Mouse (Mus musculus) mouse trophoblast stem cell (cell line): ENCODE measurements around the gene Prdx2.

ENCODE experiments used
- in situ Hi-C, 2 experiments: fragments of 300-500 bp; cut with MseI, MboI; formaldehyde crosslinking; loops; 2 replicates in 1 of 2; 3 replicates in 1 of 2; pipeline ENCODE4 v1.15.1; 2025

The Prdx2 gene

DNA sequence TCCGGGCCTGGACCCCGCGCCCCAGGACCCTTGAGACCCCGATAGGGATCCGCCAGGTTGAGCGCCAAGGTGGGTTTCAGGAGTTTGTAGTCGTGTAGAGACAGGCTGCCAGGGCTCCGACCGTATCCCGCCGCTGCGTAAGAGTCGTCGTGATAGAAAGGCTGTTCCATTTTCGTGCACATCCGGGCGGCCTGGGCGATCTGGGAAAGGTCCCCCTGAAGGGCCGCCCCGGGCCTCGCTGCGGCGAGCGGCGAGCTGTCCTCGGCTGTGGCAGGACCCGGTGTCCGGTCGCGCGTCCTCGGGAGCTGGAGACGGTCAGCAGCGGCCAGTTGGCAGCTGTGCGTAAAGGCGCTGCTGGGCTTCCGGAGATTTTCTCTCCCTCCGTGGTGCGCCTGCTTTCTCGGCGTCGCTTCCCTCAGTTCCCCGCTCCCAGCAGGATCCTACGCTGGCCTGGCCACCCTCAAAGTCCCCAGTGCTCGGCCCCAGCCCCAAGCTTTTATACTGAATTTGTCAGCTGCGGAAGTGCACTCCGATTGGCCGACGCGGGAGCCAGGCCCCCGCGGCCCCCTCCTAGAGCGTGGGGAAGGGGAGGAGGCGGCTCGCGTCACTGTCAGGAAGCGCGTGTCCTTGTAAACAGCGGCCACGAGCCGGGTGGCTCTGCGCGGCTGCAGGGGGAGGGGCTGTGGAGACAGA, 9.0 kb downstream of the Prdx2 start, which contains the start of gene Junb:
Gene Junb (minus strand): TSS at position 471 of the 693 bp plus-strand sequence.
- in situ Hi-C loops: no loop called here

DNA sequence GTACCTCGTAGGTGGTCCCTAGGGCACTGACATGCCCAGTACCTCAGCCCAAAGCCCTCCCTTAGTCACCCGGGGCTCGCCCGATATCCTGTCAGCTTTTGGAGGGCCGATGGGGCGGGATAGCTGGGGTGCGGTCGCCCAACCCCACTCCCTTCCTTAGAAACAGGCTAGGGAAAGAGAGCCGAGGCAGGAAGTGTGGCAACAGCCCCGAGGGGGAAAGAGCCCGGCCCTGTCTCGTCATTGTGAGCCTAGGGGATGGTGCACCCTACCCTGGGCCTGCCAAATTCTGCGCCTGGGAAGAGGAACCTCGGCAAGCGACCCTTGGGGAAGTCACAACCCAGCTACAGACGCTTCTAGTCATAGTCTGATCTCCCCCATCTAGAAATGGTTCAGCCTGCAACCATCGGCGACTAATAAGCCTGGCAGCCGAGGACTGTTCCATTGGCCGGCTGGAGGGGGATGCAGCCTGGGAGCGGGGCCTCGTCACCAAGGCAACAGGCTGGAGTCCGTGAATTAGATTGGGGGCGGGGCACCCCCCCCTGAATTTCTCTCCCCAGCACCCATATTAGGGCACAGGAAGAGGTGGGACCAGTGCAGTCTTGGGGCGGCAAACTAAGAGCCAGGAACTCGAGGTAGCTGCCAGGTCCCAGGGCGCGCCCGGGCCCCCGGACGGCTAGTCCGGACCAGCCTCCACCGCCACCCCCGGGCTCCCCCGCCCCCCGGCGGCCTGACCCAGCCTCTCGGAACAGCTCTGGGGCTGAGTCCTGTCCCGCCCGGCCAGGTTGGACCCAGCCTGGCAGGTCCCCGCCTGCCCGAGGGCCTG, 10.4 kb downstream of the Prdx2 start:
- in situ Hi-C loops: no loop called here

DNA sequence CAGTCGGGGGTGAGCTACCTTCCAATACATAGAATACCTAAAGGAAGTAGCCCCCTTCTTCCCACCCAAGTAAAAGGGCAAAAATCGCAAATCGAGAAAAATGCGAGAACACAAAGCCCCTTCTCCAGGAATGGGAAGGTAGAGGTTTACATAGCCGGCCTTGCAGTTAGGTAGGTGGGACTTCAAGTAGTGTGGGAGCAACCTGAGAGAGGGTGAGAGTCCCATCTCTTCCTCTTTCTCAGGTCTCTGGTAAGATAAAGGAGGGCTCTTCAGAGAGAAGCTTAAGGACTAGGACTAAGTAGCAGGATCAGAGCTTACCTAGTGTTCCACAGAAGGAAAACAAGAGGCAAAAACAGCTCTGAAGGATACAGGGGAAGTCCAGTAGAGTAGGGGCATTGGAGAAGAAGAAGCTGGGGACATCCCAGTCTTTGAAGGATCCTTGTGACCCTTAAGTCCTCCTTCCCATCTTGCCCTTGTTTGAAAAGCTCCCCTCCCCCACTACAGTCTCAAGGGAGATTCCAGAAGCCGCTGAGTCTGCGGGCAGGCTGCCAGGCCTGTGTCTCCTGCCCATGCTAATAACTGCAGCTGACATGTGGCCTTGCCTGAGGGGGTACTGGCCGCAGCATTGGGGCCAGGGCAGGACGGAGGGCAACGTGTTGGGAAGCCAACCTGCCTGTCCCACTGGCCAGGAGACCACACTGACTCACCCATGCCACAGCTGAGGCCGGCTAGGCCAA, 11.4 kb downstream of the Prdx2 start:
- in situ Hi-C loops: no loop called here

DNA sequence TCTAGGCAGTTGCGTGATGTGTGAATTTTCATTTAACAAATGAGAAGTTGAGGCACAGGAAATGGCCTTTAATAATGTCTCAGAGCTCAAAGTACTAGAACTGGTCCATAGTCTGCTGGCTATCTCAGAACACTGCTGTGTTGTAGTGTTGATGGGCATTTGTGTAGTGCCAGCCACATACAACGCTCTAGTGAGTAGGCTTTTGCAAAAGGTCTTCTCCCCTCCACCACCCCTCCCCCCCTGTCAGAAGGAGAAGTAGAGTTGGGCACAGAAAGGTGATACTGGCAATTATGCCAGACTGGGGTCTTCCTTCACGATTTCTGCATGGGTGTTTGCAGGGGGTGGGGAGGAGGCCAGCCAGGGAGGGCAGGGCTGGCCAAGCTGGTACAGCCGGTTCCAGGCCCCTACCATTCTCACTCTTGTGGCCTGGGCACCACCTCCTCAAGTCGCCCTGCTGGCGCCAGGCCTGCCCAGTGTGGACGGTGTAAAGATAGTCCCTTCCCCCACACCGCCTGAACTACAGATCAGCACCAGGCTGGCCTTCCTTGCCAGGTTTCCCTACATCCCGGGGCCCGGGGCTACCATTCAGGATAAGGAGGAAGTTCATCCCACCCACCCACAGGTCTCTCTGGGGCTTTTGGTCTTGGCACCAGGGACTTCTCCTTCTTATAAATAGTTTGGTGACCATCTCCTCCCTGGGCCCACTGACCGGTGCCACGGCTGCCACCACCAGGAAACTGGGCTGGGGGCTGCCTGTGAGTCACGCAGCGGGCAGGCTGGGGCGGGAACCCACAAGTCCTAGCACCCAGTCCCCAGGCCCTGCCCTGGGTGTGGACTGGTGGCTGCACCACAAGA, 12.5 kb downstream of the Prdx2 start:
- in situ Hi-C loops: no loop called here

DNA sequence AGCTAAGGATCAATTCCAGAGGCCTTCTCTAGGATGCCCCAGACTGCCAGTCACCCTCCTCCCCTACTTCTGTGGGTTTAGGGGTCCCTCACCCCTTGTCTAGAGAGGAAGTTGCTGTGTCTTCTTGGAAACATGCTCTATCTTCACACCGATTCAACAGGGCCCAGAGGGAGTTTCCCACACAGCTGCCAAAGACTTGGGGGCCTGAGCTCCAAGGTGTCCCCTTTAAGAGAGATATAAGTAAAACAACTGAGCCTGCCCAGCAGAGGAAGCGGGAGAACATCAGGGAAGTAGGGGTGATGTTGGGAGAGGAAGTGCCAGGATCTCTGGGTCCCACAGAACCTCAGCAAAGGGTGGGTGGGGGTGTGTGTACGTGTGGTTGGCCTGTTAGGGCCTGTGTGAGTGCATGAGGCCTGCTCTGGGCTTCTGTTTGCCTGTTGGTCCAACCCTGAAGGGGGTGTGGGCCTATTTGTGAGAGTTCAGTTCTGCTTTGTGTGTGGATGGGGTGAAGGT, 13.2 kb downstream of the Prdx2 start:
- in situ Hi-C loops: no loop called here

DNA sequence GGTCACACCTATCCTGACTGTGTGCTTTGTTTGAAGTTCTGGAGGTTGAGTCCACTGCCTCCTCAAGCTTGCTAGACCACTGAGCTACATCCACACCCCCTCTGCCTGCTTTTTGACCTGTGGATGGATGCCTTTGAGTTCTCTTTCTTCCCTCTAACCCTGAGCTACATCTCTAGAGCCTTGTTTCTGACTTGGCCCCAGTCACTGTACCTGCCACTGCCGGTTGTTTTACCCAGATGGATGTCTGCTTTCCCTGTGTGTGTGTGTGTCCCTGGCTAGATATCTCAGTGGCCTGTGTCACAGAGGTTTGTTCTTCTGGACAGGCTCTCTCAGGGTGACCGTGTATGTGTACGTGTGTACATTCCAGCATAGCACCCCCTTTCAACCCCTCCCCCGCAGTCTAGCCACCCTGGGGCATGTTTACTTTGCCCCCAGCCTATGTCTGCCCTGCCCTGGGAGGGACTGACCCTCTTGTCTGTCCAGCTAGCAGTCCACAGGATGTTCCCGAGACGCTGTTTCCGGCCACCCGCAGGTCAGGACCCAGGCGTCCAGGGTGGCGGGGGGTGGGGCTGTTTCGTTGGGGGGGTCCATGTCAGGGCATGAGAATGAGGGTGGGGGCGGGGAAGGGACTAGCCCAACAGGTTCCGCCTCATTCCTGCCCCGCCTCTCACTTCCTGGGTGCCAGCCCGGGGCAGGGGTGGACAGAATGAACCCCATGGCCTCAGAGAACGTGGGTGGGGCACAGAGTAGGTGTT, 15.1 kb downstream of the Prdx2 start:
- in situ Hi-C loops: no loop called here

DNA sequence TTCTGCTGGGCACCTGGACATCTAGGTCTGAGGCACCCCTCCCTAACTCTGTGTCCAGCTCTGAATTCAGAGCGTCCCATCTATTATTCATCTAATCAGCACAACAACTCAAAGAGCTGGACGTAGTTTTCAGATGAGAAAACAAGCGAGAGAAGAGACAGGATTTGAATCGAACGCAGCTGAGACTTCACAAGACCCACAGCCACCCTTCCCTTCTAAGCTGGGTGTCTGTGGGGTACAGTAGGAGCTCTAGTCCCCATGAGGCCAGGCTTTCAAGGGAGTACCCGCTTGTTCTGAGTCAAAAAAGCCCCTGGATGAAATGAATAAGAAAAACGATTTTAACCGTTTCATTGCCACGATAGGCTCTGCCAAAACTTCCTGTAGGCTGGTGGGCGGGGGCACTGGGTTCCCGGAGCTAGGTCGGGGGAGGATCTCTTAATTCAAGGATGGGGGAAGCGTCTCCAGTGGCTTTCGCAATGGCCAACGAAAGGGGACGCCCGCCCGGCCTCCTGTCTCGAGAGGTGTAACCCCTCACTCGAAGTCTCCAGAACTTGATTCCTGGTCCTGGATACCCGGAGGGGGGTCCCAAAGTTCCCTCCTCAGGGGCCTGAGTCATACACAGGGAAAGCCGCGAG, 15.8 kb downstream of the Prdx2 start:
- in situ Hi-C loops: no loop called here

DNA sequence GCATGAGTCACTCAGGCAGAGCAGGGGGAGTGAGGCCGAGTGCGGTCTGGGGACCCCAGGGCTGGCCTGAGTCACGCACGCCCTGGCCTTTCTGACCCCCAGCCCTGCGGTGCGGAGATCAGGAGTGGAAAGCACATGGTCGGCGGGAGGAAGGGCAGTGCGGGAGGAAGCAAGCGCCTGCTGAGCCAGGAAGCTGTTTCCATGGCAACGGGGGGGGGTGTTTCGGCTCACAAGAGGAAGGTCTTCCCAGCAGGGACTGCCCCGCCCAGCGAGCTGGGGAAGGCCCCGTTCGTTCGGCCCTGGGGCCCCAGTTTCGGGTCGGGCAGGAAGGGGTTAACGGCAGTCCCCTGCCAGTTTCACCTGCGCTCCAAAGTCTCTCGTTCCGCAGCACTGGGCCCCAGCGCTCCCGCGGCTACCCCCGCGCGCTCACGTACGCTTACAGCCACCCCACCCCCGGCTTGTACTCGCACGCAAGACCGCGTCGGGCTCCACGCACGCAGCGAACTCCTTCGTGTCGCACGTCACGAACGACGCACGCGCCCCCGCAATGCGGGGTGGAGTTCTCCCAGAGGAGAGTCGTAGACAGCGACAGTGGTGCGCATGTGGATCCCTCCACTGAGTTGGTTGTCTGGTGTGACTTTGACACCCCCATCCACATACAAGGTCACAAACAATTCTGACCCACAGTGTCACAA, 16.4 kb downstream of the Prdx2 start:
- in situ Hi-C loops: no loop called here

DNA sequence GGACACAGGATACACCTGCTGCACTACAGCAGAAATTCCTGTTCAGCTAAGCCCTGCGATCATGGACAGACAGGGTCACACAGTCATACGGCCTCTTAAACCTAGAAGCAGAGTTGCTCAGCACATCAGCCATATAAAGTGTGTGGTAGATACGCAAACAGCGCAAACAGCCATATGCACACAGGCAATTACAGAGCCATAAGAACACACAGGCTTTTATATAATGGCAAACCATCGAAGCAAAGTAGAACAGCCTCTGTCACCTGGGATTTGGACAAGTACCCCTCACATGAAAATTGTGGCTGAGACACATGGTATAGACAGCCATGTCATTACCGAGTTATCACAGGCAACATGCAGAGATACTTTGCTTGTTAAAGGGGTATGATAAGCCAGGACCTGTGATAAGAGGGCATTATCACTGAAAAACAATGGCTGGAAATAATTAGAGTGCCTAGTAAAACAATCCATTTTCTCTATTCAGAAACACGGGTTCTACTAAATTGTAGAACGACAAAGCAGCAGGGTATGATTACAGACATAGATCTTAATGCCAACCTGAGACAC, 17.1 kb downstream of the Prdx2 start:
- in situ Hi-C loops: no loop called here

DNA sequence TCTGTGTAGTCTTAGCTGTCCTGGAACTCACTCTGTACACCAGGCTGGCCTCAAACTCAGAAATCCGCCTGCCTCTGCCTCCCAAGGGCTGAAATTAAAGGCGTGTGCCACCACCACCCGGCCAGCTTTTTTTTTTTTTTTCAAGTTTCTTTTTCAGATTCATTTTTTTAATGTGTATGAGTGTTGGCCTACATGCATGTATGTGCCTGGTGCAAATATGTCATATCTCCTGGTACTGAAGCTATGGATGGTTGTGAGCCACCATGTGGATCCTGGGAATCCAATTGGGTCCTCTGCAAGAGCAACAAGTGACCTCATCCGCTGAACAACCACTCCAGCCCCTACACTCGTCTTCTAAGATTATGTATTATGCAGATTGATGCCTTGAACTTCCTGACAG, 18.0 kb downstream of the Prdx2 start:
- in situ Hi-C loops: no loop called here

DNA sequence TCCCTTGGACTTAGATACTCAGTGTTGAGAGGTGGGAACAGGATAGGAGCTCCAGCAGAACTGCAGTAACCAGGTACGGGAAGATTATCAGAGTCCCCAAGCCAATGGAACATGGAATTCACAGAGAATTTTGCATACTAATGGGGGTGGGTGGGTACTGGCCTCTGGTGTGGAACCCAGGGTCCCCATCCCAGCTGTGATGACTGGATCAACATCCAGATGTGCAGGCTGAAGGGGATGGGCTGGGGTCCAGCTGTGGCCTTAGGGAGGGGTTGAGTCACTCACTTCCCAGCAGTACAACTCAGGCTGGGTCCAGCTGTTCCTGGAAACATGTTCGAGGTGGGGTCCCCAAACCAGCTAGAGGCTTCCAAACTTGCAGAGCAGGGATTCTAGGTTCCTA, 18.5 kb downstream of the Prdx2 start:
- in situ Hi-C loops: no loop called here

DNA sequence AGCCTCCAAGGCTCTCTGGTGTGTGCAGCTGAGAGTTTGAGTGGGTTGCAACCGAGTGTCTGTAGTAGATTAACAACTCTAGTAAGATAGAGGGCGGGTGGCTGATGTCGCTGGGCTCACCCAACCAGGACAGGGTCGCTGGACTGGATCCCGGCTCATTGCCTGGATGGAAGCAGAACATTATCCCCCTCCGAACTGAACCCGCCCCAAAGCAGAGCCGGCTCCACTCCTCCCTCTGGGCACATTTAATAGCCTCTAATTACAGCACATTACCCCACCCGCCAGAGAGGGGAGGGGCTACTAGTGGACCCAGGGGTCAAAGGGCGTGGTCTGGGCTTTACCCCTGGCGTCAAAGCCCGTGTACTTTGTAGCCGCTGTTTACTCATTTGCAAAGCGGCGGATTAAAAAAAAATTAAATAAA, 19.9 kb downstream of the Prdx2 start:
- in situ Hi-C loops: no loop called here

DNA sequence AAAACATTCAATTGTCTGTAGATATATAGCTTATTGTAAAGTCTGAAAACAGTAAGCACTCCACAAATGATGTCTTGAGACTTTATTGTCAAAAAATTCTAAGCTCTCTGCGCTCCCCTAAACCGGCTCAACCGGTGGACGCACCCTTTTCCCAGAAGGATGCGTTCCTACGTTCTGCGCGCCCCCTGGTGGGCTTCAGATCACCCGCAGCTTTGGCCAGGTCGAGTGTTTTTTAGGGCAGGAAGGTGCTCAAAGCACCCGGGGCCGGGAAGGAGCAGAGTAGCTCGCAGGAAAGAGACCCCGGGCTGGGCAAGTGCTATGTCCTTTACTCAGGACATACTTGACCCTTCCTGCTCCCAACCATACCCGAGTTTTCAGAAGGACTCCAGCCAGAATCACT, 20.4 kb downstream of the Prdx2 start:
- in situ Hi-C loops: no loop called here

DNA sequence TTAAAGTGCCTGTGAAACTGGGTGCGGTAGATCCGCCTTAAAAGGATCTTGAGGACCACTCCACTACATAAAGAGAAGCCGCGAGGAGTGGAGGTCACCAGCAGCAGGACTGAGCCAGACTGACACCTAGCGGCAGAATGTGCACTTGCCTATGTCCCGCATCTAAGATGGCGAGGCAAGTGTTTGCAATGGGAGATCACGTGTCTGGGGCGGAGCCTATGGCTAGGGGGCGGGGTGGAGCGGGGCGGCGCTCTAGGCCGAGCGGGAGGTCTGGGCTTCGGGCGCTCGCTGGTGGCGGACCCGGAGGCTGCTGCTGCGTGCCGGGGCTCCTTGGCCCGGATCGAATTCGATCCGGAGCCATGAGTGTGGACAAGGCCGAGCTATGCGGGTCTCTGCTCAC, 21.0 kb downstream of the Prdx2 start, which contains the start of gene Hook2:
Gene Hook2 (plus strand): TSS at position 255 of the 400 bp plus-strand sequence.
- in situ Hi-C loops: no loop called here

DNA sequence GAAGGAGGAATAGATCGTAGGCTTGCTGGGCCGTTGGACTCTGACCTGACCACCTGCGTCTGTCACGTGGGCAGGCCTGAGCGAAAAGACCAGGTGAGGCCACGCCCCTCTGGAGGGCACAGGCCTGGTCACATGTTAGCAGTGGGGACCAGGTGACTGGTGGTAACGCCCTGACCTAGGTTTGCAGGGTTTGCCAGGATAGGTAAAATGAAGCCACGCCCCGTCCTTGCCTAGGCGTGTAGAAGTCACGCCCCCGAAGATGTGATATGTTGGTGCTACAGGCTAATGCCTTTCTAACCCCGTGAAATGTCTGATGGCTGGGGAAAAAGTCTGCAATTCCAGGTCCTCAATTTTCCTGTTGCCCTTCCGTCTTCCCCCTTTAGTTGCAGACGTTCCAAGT, 21.4 kb downstream of the Prdx2 start:
- in situ Hi-C loops: no loop called here

DNA sequence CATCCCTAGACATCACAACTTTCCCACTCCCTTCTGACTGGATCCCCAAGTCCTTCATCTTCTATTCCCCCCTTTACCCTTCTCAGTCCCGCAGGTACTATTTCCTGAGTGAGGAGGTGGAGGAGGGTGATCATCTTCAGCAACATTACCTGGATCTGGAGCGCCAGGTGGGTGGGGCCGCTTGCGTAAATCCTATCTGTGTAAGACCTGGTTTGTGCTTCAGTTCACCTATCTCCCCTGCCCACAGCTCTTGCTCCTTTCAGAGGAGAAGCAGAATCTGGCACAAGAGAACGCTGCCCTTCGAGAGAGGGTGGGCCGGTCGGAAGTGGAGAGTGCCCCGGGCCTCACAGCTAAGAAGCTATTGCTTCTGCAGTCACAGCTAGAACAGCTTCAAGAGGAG, 25.0 kb downstream of the Prdx2 start:
- in situ Hi-C loops: no loop called here

DNA sequence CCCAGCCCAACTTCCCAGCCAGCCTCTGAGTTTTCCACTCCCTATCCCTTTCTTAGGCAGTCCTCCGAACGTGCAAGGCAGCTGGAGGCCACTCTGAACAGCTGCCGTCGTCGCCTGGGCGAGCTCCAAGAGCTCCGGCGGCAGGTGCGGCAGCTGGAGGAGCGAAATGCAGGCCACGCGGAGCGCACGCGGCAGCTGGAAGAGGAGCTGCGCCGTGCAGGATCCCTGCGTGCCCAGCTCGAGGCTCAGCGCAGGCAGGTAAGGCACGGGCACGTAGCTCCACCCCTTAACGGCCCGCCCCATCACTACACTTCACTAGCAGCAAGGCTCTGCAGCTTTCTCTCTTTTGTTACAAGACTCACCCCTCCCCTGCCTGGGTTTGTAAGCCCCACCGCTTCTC, 26.3 kb downstream of the Prdx2 start:
- in situ Hi-C loops: no loop called here

DNA sequence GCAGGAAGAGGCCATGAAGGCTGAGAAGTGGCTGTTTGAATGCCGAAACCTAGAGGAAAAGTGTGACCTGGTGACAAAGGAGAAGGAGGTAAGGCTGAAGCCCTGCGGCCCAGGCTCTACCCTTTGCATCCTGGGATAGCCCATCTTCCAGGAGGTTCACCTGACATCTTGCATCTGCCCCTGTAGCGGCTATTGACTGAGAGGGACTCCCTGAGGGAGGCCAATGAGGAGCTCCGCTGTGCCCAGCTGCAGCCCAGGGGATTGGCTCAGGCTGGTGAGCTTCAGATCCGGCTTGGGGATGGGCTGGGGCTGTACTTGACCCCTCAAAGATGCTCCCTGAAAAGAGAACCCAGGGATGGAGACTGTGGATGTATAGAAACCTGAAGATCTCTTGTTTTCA, 27.6 kb downstream of the Prdx2 start:
- in situ Hi-C loops: no loop called here

DNA sequence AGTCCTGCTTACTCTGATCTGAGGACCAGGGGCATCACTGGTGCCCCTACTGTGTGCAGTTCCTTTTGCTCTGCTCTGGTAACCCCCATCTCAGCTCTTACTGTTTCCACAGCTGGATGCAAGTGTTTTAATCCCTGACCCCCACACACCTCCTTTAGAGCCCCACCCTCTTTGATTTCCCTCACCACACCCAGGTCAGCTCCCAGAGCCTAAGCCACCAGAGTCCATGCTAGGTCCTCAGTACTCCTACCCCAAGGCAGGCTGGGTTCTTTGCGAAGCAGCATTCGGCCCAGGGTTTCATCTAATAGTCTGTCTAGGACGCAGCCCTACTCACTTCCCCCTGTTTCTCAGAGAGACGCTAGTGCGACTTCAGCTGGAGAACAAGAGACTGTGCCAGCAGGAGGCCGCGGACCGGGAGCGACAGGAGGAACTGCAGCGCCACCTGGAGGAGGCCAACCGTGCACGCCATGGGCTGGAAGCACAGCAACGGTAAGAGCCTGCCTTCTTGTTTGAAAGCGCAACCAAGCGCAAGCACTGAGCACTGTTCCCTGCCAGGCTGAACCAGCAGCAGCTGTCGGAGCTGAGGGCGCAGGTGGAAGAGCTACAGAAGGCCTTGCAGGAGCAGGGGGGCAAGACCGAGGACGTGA, 28.4 kb downstream of the Prdx2 start:
- in situ Hi-C loops: no loop called here
